Mouse (Mus musculus) MEL (cell line): ENCODE results near the gene Cul7.

ENCODE experiments used
- CTCF ChIP-seq, 3 experiments: IDR thresholded peaks in 2 of 3; conservative IDR thresholded peaks in 1 of 3; 2 replicates each; pipeline ENCODE4 v1.5.1; 2011 to 2012; ENCODE audit warnings: low read length in 3 of 3, low read depth in 2 of 3, mild to moderate bottlenecking in 2 of 3, improper control_type of control experiment in 1 of 3, inconsistent platforms in 1 of 3, mixed read lengths in 1 of 3, moderate library complexity in 1 of 3; ENCODE audit not compliant: control insufficient read depth in 1 of 3, insufficient read depth in 1 of 3, poor library complexity in 1 of 3, severe bottlenecking in 1 of 3
- ELF1 ChIP-seq: IDR thresholded peaks from 2 replicates; pipeline ENCODE4 v1.6.1; 2014; ENCODE audit warnings: low read depth, mild to moderate bottlenecking, inconsistent platforms, low read length, improper control_type of control experiment, moderate library complexity
- EP300 ChIP-seq, 2 experiments: IDR thresholded peaks; 2 replicates each; pipeline ENCODE4 v1.6.1; 2011; ENCODE audit warnings: improper control_type of control experiment in 2 of 2, low read length in 2 of 2, low read depth in 1 of 2, mild to moderate bottlenecking in 1 of 2
- HCFC1 ChIP-seq: IDR thresholded peaks from 2 replicates; pipeline ENCODE4 v1.6.1; 2012; ENCODE audit warnings: low read depth, mild to moderate bottlenecking, inconsistent platforms, low read length, improper control_type of control experiment, moderate library complexity
- KAT2A ChIP-seq: conservative IDR thresholded peaks from 2 replicates; pipeline ENCODE4 v1.6.1; 2012; ENCODE audit warnings: low read depth, low read length, improper control_type of control experiment, inconsistent platforms
- MAX ChIP-seq: IDR thresholded peaks from 2 replicates; pipeline ENCODE4 v1.6.1; 2011; ENCODE audit warnings: low read length, improper control_type of control experiment
- MAZ ChIP-seq: IDR thresholded peaks from 2 replicates; pipeline ENCODE4 v1.6.1; 2012; ENCODE audit warnings: low read depth, mild to moderate bottlenecking, inconsistent platforms, low read length, improper control_type of control experiment
- POLR2A ChIP-seq, 2 experiments: IDR thresholded peaks; 2 replicates each; pipeline ENCODE4 v1.6.1; 2011 to 2012; ENCODE audit warnings: low read length in 2 of 2, mild to moderate bottlenecking in 2 of 2, control low read depth in 1 of 2, improper control_type of control experiment in 1 of 2, low read depth in 1 of 2, moderate library complexity in 1 of 2; ENCODE audit not compliant: control insufficient read depth in 1 of 2, insufficient read depth in 1 of 2, poor library complexity in 1 of 2
- POLR2AphosphoS2 ChIP-seq: IDR thresholded peaks from 2 replicates; pipeline ENCODE4 v1.6.1; 2011; ENCODE audit warnings: low read length, improper control_type of control experiment
- TBP ChIP-seq: IDR thresholded peaks from 2 replicates; pipeline ENCODE4 v1.8.0; 2011; ENCODE audit warnings: low read depth, low read length, improper control_type of control experiment
- USF1 ChIP-seq: IDR thresholded peaks from 2 replicates; pipeline ENCODE4 v1.6.1; 2014; ENCODE audit warnings: low read depth, mild to moderate bottlenecking, inconsistent platforms, low read length, improper control_type of control experiment, moderate library complexity
- ZC3H11A ChIP-seq: IDR thresholded peaks from 2 replicates; pipeline ENCODE4 v1.6.1; 2012; ENCODE audit warnings: low read depth, mild to moderate bottlenecking, inconsistent platforms, low read length, improper control_type of control experiment
- ZNF384 ChIP-seq: IDR thresholded peaks from 2 replicates; pipeline ENCODE4 v1.6.1; 2012; ENCODE audit warnings: low read depth, mild to moderate bottlenecking, inconsistent platforms, low read length, improper control_type of control experiment

DNA sequence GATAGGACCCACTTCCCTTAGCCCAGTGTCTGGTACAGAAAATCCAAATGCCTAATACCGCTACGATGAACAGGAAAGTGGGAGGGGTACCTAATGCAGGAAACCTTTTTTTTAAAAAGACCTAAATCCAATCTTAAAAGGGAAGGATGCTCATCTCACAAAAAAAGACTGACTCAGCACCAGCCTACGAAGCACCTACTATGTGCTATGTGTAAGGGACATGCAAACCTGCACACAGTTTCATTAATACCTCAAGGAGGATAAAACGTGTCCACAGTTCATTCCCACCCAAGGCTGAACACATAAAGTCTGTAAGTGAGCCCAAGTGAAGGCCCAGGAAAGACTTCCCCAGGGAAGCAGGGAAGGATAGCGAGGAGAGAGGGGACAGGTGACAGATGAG, 52.4 kb downstream of the Cul7 start:
- TF ChIP-seq POLR2AphosphoS2 (no peak), MAX (no peak), USF1 (no peak), EP300 (IDR thresholded peaks at IDR 0.05; ENCODE audit: low read depth in 1 of 2, low read length in 2 of 2) (no peak), POLR2A (IDR thresholded peaks at IDR 0.05; ENCODE audit: control insufficient read depth in 1 of 2, insufficient read depth in 1 of 2, low read depth in 1 of 2, low read length in 2 of 2, poor library complexity in 1 of 2) (no peak), CTCF (IDR thresholded peaks at IDR 0.05 in 2 of 3, conservative IDR thresholded peaks at IDR 0.05 in 1 of 3; ENCODE audit: control insufficient read depth in 1 of 3, insufficient read depth in 1 of 3, low read depth in 2 of 3, low read length in 3 of 3, poor library complexity in 1 of 3, severe bottlenecking in 1 of 3) (no peak), HCFC1 (no peak), MAZ (no peak), ZC3H11A (no peak), TBP (no peak), KAT2A (no peak), ELF1 (no peak), ZNF384 (no peak)
